Mouse (Mus musculus): ENCODE results near the gene Pard3. TPM values are rescaled to one million over a fixed set of nuclear protein-coding genes. Genes with fewer than 3 reads are reported as not detected.

Gene Pard3
- polyA plus RNA-seq, 1 experiment from 2014 or later, result 7.0 TPM

GRCm38 (mm10) chr8:127528315-127528714 lies 464.6 kb downstream of the Pard3 start:
- 0 out of 2 replicates have a peak, but pooled peaks have one; percentile 7 for ATAC-seq (ENCODE audit: low read depth)
- 60% methylated on average over 2 of the region's 2 CpGs for WGBS (ENCODE audit: insufficient replicate concordance)
- H3K9me3 ChIP-seq (replicated peaks; ENCODE audit: control insufficient read depth, low read length), result no peaks in the 10 kb centered on the region

GRCm38 (mm10) chr8:127529746-127530145 lies 466.1 kb downstream of the Pard3 start:
- H3K27me3 ChIP-seq (ENCODE audit: control insufficient read depth, insufficient read depth, low read depth, low read length), result no peaks in the 10 kb centered on the region
- ATAC-seq (ENCODE audit: low read depth), result no peak

More at GRCm38 (mm10) chr8:127528315-127528714, 464.6 kb downstream of the Pard3 start:
- H3K4me1 ChIP-seq (ENCODE audit: control insufficient read depth, low read depth, low read length), result no peaks in the 10 kb centered on the region
- no peak overlapping the region for H3K4me2 ChIP-seq (ENCODE audit: low read depth, low read length)
- no peak overlapping the region for H3K9ac ChIP-seq (ENCODE audit: low read depth, low read length)
- H3K27ac ChIP-seq (ENCODE audit: low read length), result no peak overlapping the region
- no peaks in the 10 kb centered on the region for H3K36me3 ChIP-seq (ENCODE audit: control insufficient read depth, insufficient read depth)
- H3K27me3 ChIP-seq (ENCODE audit: control insufficient read depth, insufficient read depth, low read depth, low read length), result no peaks in the 10 kb centered on the region
- H3K4me3 ChIP-seq (ENCODE audit: low read depth, low read length), result no peak overlapping the region

GRCm38 (mm10) chr8:127531866-127532265 lies 468.2 kb downstream of the Pard3 start:
- WGBS (ENCODE audit: insufficient replicate concordance), result 65% methylated on average over 3 of the region's 3 CpGs

More at GRCm38 (mm10) chr8:127529746-127530145, 466.1 kb downstream of the Pard3 start:
- Histone ChIP-seq H3K9ac (ENCODE audit: low read depth, low read length) (no peak overlapping the region), H3K27ac (ENCODE audit: low read length) (no peak overlapping the region), H3K4me3 (ENCODE audit: low read depth, low read length) (no peak overlapping the region), H3K4me1 (ENCODE audit: control insufficient read depth, low read depth, low read length) (no peaks in the 10 kb centered on the region), H3K36me3 (ENCODE audit: control insufficient read depth, insufficient read depth) (no peaks in the 10 kb centered on the region), H3K9me3 (replicated peaks; ENCODE audit: control insufficient read depth, low read length) (no peaks in the 10 kb centered on the region), H3K4me2 (ENCODE audit: low read depth, low read length) (no peak overlapping the region)
- WGBS (ENCODE audit: insufficient replicate concordance), result 63% methylated on average over 2 of the region's 2 CpGs

GRCm38 (mm10) chr8:127534789-127535188 lies 471.1 kb downstream of the Pard3 start:
- Histone ChIP-seq H3K4me2 (ENCODE audit: low read depth, low read length) (no peak overlapping the region), H3K4me1 (ENCODE audit: control insufficient read depth, low read depth, low read length) (no peaks in the 10 kb centered on the region), H3K9ac (ENCODE audit: low read depth, low read length) (no peak overlapping the region), H3K4me3 (ENCODE audit: low read depth, low read length) (no peak overlapping the region), H3K9me3 (replicated peaks; ENCODE audit: control insufficient read depth, low read length) (no peaks in the 10 kb centered on the region), H3K27ac (ENCODE audit: low read length) (no peak overlapping the region), H3K36me3 (ENCODE audit: control insufficient read depth, insufficient read depth) (no peaks in the 10 kb centered on the region), H3K27me3 (ENCODE audit: control insufficient read depth, insufficient read depth, low read depth, low read length) (no peaks in the 10 kb centered on the region)
- no peak for ATAC-seq (ENCODE audit: low read depth)
- WGBS (ENCODE audit: insufficient replicate concordance), result 58% methylated on average over 3 of the region's 3 CpGs

More at GRCm38 (mm10) chr8:127531866-127532265, 468.2 kb downstream of the Pard3 start:
- Histone ChIP-seq H3K4me3 (ENCODE audit: low read depth, low read length) (no peak overlapping the region), H3K4me1 (ENCODE audit: control insufficient read depth, low read depth, low read length) (no peaks in the 10 kb centered on the region), H3K27ac (ENCODE audit: low read length) (no peak overlapping the region), H3K4me2 (ENCODE audit: low read depth, low read length) (no peak overlapping the region), H3K27me3 (ENCODE audit: control insufficient read depth, insufficient read depth, low read depth, low read length) (no peaks in the 10 kb centered on the region), H3K9ac (ENCODE audit: low read depth, low read length) (no peak overlapping the region), H3K36me3 (ENCODE audit: control insufficient read depth, insufficient read depth) (no peaks in the 10 kb centered on the region), H3K9me3 (replicated peaks; ENCODE audit: control insufficient read depth, low read length) (no peaks in the 10 kb centered on the region)
- ATAC-seq (ENCODE audit: low read depth), result no peak

GRCm38 (mm10) chr8:127535192-127535845 lies 471.6 kb downstream of the Pard3 start:
- ATAC-seq (ENCODE audit: low read depth), result no peak
- Histone ChIP-seq H3K4me1 (ENCODE audit: control insufficient read depth, low read depth, low read length) (no peaks in the 10 kb centered on the region), H3K4me2 (ENCODE audit: low read depth, low read length) (no peak overlapping the region), H3K27ac (ENCODE audit: low read length) (no peak overlapping the region), H3K9ac (ENCODE audit: low read depth, low read length) (no peak overlapping the region), H3K9me3 (replicated peaks; ENCODE audit: control insufficient read depth, low read length) (no peaks in the 10 kb centered on the region), H3K4me3 (ENCODE audit: low read depth, low read length) (no peak overlapping the region), H3K36me3 (ENCODE audit: control insufficient read depth, insufficient read depth) (no peaks in the 10 kb centered on the region), H3K27me3 (ENCODE audit: control insufficient read depth, insufficient read depth, low read depth, low read length) (no peaks in the 10 kb centered on the region)
- 70% methylated on average over 8 of the region's 8 CpGs for WGBS (ENCODE audit: insufficient replicate concordance)

GRCm38 (mm10) chr8:127535846-127536220 lies 472.1 kb downstream of the Pard3 start:
- H3K36me3 ChIP-seq (ENCODE audit: control insufficient read depth, insufficient read depth), result no peaks in the 10 kb centered on the region
- no peak for ATAC-seq (ENCODE audit: low read depth)
- H3K4me2 ChIP-seq (ENCODE audit: low read depth, low read length), result no peak overlapping the region
- H3K27me3 ChIP-seq (ENCODE audit: control insufficient read depth, insufficient read depth, low read depth, low read length), result no peaks in the 10 kb centered on the region
- no peaks in the 10 kb centered on the region for H3K9me3 ChIP-seq (replicated peaks; ENCODE audit: control insufficient read depth, low read length)
- WGBS (ENCODE audit: insufficient replicate concordance), result 72% methylated on average over 1 of the region's 1 CpGs
- H3K4me1 ChIP-seq (ENCODE audit: control insufficient read depth, low read depth, low read length), result no peaks in the 10 kb centered on the region
- H3K9ac ChIP-seq (ENCODE audit: low read depth, low read length), result no peak overlapping the region
- no peak overlapping the region for H3K4me3 ChIP-seq (ENCODE audit: low read depth, low read length)
- H3K27ac ChIP-seq (ENCODE audit: low read length), result no peak overlapping the region

GRCm38 (mm10) chr8:127539803-127540202 lies 476.1 kb downstream of the Pard3 start:
- Histone ChIP-seq H3K36me3 (ENCODE audit: control insufficient read depth, insufficient read depth) (no peaks in the 10 kb centered on the region), H3K27me3 (ENCODE audit: control insufficient read depth, insufficient read depth, low read depth, low read length) (no peaks in the 10 kb centered on the region), H3K9ac (ENCODE audit: low read depth, low read length) (no peak overlapping the region), H3K9me3 (replicated peaks; ENCODE audit: control insufficient read depth, low read length) (no peaks in the 10 kb centered on the region), H3K4me2 (ENCODE audit: low read depth, low read length) (no peak overlapping the region), H3K4me1 (ENCODE audit: control insufficient read depth, low read depth, low read length) (no peaks in the 10 kb centered on the region), H3K27ac (ENCODE audit: low read length) (no peak overlapping the region), H3K4me3 (ENCODE audit: low read depth, low read length) (no peak overlapping the region)
- 55% methylated on average over 3 of the region's 3 CpGs for WGBS (ENCODE audit: insufficient replicate concordance)
- peak; percentile 33; the same call in 1 of the 2 replicates for ATAC-seq (ENCODE audit: low read depth)

GRCm38 (mm10) chr8:127540273-127540672 lies 476.6 kb downstream of the Pard3 start:
- Histone ChIP-seq H3K4me2 (ENCODE audit: low read depth, low read length) (no peak overlapping the region), H3K36me3 (ENCODE audit: control insufficient read depth, insufficient read depth) (no peaks in the 10 kb centered on the region), H3K4me1 (ENCODE audit: control insufficient read depth, low read depth, low read length) (no peaks in the 10 kb centered on the region), H3K9ac (ENCODE audit: low read depth, low read length) (no peak overlapping the region), H3K27me3 (ENCODE audit: control insufficient read depth, insufficient read depth, low read depth, low read length) (no peaks in the 10 kb centered on the region), H3K9me3 (replicated peaks; ENCODE audit: control insufficient read depth, low read length) (no peaks in the 10 kb centered on the region), H3K27ac (ENCODE audit: low read length) (no peak overlapping the region), H3K4me3 (ENCODE audit: low read depth, low read length) (no peak overlapping the region)
- 58% methylated on average over 3 of the region's 3 CpGs for WGBS (ENCODE audit: insufficient replicate concordance)
- no peak for ATAC-seq (ENCODE audit: low read depth)

- 44% methylated on average over 2 of the region's 2 CpGs for WGBS (ENCODE audit: insufficient replicate concordance)
- ATAC-seq (ENCODE audit: low read depth), result peak; percentile 58; the same call in 1 of the 2 replicates
- Histone ChIP-seq H3K4me2 (ENCODE audit: low read depth, low read length) (no peak overlapping the region), H3K9ac (ENCODE audit: low read depth, low read length) (no peak overlapping the region), H3K9me3 (replicated peaks; ENCODE audit: control insufficient read depth, low read length) (no peaks in the 10 kb centered on the region), H3K36me3 (ENCODE audit: control insufficient read depth, insufficient read depth) (no peaks in the 10 kb centered on the region), H3K27ac (ENCODE audit: low read length) (no peak overlapping the region), H3K4me1 (ENCODE audit: control insufficient read depth, low read depth, low read length) (no peaks in the 10 kb centered on the region), H3K4me3 (ENCODE audit: low read depth, low read length) (no peak overlapping the region), H3K27me3 (ENCODE audit: control insufficient read depth, insufficient read depth, low read depth, low read length) (no peaks in the 10 kb centered on the region)
Observed at GRCm38 (mm10) chr8:127542162-127542561, 478.5 kb downstream of the Pard3 start.

Measured in liver, embryonic 16.5 days (tissue).